Mouse (Mus musculus) cerebellum, adult (tissue): ENCODE measurements around the gene Alg3.
A peak's percentile ranks its signal among the peaks of the same experiment; 100 is the strongest.

ENCODE experiments used
- ATAC-seq: cut with Nextera tagmentation; 2 replicates; pipeline ENCODE4 v1.9.2; 2017; ENCODE audit warnings: mild to moderate bottlenecking, moderate library complexity, mixed read lengths; ENCODE audit not compliant: insufficient number of reproducible peaks, low FRiP score, low TSS enrichment

Gene Alg3

DNA sequence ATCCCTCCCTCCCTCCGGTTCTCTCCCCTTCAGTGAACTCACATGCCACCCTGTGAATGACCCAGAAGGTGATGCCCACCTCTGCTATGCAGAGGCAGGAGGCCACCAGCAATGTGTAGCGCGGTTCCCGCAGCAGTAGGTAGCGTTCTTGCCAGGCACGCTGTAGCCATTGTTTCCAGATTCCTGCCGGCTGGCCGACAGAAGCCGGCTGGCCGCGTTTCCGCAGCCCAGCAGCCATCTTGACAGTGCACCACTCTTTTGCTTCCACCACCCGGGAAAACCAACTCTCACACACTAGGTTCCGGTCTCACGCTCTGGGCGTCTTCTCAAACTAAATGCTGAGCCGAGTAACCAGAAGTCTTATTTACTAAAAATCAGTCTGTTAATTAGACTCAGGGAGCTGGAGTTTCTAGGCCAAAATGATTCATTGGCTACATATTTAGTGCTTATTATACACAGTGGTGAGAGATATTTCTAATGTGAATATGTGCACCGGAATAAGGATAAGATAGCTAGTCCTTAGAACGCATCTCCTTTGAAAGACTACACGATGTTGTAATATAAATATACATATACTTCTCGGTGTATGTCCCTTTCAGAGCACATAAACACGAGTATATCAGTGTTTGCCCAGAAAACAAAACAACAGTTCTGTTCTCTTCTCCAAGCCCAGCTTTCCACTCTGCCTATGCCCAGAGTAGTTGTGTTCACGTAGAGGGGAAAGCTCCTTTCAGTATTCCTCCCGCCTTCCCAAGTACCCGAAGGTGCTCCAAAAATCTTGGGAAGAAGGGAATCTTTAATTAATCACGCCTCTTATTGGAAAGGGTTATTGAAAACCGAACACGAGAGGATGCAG lies 806 bp downstream of the Alg3 start:
- ATAC-seq, result no peak

DNA sequence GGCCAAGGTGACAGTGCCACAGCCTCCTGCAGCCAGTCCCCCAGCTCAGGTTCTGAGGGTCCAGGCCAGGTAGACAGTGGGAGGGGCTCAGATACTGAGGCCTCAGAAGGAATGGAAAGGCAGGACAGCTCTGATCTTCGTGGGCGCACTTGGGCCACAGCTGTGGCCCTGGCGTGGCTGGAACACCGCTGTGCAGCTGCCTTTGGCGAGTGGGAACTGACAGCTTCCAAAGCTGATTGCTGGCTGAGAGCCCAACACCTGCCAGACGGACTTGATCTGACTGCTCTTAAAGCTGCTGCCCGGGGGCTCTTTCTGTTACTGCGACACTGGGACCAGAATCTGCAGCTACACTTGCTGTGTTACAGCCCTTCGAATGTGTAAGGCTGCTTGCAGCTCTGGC lies 6.8 kb downstream of the Alg3 start:
- ATAC-seq, result no peak

DNA sequence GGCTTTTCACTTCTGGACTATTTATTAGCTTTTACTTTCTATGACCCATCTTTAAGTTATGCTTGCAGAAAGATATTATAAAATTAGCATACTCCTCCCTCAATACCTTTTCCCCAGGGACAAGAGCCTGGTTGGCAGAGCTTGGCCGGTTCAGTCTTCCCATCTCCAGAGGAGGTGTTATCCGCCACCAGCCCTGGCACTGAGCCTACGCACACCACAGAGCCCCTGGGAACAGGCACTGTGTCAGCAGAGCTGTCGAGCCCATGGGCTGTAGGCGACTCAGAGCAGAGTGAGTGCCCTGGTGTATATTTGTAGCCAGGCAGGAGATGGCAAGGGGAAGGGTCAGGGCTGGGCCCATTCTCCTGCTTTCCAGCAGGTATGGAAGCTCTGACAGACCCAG lies 11.0 kb downstream of the Alg3 start:
- no peak for ATAC-seq

DNA sequence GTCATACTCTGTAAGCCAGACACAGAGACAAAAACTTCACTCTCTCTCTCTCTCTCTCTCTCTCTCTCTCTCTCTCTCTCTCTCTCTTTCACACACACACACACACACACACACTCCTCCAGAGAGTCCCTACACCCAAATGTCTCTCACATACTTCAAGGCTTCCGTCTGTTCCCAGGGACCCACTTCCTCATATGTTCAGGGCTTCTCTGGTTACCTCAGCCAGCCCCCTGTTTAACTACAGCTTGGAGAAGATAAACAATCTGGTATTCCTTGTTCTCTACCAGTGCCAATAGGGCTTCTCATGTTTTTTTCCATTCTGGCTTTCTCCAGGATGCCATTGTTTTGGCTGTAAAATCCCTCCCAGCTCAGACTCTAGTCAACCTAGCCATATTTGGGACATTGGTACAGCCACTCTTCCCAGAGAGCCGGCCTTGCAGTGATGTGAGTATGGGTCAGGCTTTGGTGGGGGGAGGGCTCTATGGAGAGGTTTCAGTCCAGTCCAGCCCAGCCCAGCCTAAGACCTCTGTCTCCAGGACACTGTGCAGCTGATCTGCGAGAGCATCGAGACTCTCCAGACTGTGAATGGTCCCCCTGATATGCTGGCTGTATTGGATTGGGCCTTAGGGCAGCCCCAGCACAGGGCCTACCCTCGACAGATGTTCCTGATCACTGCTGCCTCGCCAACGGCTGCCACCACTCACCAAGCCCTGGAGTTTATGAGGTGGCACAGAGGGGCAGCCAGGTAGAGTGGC lies 14.7 kb downstream of the Alg3 start:
- ATAC-seq, result no peak

DNA sequence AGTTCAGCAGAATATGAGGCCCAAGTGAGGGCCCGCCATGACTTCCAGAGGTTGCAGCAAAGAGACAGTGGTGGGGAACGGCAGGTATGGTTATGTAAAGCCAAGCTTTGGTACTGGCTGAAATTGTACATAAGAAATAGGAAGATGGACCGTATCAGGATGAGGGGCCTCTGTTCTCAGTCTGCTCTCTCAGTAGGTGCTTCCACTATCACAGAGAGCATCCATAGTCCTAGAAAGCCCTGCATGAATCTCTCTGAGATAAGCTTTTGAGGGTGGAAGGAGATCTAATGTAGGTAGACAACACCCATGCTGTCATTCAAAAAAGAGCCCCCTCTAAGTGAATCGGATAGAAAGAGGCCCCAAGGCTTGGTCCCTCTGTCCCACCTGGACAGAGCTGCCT lies 15.8 kb downstream of the Alg3 start:
- no peak for ATAC-seq

DNA sequence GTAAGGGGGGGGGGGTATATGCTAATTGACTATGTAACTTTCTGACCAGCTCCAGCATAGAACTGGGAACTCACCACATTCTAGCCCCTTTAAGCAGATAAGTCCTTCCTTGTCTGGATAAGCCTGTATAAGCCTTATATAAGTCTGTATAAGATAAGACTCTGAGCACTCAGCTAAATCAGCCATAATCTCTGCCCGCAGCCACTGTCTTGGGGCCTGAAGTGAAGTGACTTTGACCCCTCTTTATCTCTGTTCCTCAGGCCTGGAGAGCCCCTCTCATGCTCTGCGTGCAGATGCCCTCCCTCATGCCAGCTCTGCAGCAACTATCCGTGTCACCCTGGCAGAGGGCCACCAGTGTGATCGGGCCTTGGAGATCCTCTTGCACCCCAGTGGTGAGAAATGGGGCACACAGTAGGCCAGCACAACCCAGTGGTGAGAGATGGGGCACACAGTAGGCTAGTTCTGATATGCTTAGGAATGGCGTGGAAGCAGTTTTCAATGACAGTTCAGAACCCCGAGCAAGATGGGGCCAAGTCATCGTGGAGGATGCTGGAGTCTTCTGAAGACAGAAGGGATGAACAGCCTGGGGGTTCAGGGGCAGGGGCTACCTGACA lies 16.4 kb downstream of the Alg3 start:
- no peak for ATAC-seq

DNA sequence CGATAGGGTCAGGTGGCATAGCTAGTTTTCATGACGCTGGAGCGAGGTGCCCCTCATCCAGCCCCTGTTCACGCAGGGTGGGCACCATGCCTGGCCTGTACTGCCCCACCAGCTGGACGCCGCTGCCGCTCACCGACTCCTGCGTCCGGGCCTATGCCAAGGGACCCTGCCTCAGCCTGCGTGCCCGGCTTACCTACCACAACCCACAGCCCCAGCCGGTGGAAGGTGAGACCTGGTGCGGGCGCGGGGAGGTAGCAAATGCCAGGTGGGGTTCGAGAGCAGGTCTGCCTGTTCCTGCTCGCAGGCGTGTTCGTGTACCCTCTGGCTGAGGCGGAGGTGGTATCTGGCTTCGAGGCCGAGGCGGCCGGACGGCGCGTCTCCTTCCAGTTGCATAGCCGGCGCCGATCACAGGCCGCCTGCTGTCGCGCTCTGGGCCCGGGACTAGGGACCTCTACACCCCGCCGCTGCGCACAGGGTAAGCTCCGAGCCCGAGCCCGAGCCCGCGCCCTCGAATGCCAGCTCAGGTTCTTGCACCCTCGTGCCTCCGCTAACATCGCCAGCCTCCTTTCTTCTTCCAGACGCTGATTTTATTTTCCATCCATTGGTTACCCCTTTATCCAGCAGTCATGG lies 20.3 kb downstream of the Alg3 start:
- no peak for ATAC-seq

DNA sequence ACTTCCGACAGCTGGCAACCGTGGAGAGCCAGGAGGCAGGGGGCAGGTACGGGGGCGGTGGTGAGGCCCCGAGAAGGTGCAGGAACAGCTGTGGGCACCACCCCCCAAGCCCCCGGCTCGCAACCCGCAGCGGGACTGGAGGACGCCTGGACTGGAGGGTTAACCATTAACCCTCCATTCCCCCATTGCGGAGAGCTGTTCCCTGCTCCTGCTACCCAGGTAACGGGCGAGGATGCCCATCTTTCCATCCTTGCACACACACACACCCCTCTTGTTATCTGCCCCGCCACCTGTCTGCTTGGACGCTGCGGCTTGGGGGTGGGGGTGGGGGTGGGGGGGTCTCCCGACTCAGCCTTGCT lies 20.9 kb downstream of the Alg3 start:
- no peak for ATAC-seq

DNA sequence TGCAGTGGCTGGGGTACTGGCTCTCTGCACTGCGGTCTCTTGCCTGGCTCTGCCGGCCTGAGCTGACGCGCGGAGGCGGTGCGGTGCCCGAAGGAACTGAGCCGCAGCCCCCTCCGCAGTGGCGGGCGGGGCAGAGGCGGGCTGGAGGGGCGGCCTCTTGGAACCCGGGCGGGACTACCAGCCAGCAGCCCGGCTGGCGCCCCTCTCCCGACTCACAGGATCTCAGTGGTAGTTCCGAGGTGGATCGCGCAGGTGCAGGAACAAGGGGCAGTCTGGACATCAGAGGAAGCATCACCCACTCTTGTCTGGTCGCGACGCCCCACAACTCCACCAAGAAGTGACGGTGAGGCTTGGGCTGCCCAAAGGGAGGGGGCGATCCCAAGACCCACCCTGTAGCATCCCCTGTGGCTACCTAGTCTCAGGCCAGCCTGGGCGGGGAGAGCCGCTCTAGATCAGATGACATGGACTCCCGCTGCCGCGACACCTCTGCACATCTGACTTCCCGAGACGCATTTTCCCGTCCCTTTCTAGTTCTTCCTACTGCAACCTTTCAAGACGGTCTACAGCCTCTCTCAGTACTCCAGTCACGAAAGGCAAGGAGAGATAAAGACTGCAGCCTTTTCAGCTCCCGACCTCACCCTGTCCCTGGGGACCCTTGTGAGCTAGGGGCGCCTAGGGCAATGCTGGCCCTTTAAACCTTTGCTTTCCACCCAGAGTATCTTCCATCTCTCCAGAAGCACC lies 21.4 kb downstream of the Alg3 start:
- ATAC-seq, result peak; percentile 77

DNA sequence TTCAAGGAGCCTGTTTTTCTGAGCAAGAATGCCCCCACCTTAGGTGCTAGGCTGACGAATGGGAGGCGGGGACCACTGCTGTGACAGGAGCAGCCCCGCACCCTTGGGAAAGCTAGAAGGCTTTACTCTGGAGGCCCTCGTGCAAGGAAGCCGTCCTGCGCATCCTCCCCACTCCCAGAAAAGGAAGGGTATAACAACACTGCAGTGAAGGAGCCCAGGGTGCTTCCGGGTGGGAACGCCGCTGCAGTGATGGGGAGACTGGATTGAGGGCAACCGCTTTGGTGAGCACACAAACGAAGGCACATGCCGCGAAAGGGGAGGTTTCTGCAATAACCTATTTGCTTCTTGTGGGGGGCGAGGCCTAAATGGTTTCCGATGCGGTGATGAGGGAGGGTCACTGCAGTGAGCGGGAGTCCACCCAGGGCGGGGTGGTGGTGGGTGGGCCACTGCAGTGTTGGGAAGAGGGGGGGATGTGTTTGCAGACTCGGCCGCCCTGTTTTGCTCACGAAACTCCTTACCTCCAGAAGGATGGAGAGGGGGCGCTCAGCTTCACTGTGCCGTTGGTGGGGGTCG lies 22.1 kb downstream of the Alg3 start, which contains the start of gene Vwa5b2:
TSS of gene Vwa5b2 (plus strand) at position 106 of the 573 bp plus-strand sequence.
- no peak for ATAC-seq

DNA sequence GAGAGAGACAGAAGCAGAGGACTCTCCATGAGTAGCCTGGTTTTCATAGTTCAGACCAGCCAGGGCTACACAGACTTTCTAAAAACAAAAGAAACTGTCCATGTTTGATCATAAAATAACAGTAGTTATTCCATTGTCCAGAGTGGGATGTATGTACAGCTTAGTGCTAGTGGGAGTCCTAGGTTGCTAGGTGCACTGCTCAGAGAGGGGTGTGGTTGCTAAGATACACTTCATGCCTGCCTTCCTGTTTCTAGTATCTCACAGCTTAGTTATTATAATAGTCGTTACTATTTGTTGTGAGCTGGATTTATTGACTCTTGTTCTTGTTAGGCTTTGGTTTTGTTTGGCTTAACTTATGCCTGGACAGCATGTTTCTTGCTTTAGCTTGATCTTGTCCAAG lies 46.5 kb downstream of the Alg3 start:
- no peak for ATAC-seq

DNA sequence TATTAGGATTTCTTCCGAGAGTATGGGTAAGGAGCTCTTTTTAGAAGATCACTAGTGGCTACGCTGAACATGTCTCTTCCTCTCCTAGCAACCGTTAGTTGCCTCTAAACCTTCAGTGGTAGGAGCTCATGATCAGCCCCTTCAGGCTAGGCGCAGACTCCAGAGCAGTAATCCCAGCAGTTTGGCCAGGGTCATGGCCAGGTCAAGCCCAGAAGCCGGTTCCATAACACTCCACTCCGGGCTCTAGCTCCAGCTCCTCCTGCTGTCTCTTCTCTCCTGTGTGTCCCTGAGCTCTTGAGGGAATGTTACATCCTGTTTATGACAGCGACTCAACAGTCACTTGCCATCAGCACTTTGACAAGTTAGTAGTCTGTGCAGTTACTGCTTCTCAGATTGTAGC lies 54.2 kb downstream of the Alg3 start:
- ATAC-seq, result no peak
